Mouse (Mus musculus) adrenal gland, postnatal 25 days (tissue): ENCODE results near the gene Rinl. TPM values are rescaled to one million over a fixed set of nuclear protein-coding genes. Genes with fewer than 3 reads are reported as not detected.

Experiments used
- DNase-seq: peaks from one replicate; pipeline ENCODE4 v3.0.0; 2021; ENCODE audit warnings: mixed read lengths
- long read RNA-seq: library from polyadenylated mRNA; stranded (forward); transcript quantifications from one replicate; pipeline ENCODE4 v2.0.0, GENCODE M21; 2021
- total RNA-seq: library from RNA; stranded (reverse); gene quantifications from 2 replicates; pipeline ENCODE4 v1.2.3, GENCODE M21; 2021

Rinl gene
- total RNA-seq = 2.9 and 3.1 TPM in 2 replicates
- long read RNA-seq, partial matches to known transcripts = 2 of 5 reads
- long read RNA-seq, other reads (novel, unspliced or antisense) = 2 of 5 reads

DNA sequence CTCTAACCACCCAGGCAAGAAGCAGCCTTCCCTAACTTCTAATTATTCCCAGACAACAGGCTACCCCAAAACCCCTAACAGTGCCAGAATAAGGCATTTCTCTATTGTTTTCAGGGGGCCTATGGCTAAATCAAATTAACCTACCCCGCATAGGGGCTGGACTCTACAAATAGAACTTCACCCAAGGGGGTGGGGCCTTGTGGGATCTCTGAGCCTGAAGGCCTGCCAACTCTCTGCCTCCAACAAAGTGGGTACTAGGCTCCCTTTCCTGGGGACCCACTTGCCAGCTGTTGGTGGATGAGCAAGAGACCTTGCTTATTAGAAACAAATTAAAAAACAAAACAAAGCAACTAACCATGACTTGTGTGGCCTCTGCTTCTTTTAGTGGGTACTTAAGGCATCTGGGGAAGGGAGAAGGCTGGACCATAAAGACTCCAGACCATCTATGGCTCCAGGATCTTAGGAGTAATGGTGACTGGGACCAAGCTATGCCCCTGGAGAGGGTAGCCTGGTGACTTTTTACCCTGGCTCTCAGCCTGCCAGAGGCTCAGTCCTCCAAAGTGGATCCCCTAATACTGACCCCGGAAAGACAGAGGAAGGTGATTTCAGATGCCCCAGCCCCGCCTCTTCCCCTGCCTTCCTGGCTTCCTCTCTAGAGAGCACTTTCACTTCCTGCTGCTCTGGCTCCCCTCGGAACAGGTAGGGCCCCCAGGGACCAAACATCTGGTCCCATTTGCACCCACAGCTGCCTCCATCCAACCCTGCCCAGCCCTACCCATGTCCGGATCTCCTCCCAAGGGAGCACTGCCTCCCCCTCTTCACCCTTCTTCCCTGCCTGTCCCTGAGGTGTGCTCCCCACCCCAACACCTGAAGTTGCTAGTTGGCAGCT is at the start of gene Rinl:
Gene Rinl, plus strand, starts transcription at position 663 of the 889 bp plus-strand sequence.
- no peak for DNase-seq

GRCm38 (mm10) chr7:28739829-28740228 is 48.9 kb upstream of the Rinl start:
- DNase-seq = no peak

GRCm38 (mm10) chr7:28740949-28741348 is 47.8 kb upstream of the Rinl start:
- no peak for DNase-seq

- no peak for DNase-seq
These were observed 47.4 kb upstream of the Rinl start for GRCm38 (mm10) chr7:28741368-28741708.

GRCm38 (mm10) chr7:28741709-28742438 is 46.9 kb upstream of the Rinl start, which contains the start of the genes Mrps12 and Sars2:
Mrps12 (minus strand) TSS chr7:28741820.
Sars2 (plus strand) TSS chr7:28741992.
- DNase-seq = peak; percentile 94

- no peak for DNase-seq
These were observed 38.8 kb upstream of the Rinl start for GRCm38 (mm10) chr7:28749935-28750334.

- no peak for DNase-seq
These were observed 32.7 kb upstream of the Rinl start, which contains the start of gene Ccer2 for GRCm38 (mm10) chr7:28756079-28756478. Ccer2 (plus strand) TSS chr7:28756174.

DNA sequence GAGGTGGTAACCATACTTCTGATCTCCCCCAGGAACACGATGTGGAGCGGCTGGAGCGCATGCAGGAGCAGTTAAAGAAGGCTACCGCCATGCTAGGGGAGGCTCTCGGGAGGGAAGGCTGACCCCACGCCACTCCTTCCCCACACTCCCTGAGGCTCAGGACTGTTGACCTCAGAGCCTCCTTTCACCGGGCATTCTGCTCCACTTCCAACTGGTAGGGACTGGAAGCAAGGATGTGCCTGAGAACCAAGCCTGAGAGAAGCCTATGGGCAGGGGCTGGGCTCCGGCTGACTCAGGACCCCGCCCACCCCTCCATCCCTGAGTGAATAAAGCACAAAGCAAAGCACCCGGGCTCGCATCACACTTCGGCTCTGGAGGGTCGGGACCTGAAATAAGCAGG is 30.1 kb upstream of the Rinl start:
- DNase-seq = no peak

GRCm38 (mm10) chr7:28761907-28762306 is 26.9 kb upstream of the Rinl start:
- no peak for DNase-seq

GRCm38 (mm10) chr7:28765211-28765610 is 23.6 kb upstream of the Rinl start:
- DNase-seq = no peak

DNA sequence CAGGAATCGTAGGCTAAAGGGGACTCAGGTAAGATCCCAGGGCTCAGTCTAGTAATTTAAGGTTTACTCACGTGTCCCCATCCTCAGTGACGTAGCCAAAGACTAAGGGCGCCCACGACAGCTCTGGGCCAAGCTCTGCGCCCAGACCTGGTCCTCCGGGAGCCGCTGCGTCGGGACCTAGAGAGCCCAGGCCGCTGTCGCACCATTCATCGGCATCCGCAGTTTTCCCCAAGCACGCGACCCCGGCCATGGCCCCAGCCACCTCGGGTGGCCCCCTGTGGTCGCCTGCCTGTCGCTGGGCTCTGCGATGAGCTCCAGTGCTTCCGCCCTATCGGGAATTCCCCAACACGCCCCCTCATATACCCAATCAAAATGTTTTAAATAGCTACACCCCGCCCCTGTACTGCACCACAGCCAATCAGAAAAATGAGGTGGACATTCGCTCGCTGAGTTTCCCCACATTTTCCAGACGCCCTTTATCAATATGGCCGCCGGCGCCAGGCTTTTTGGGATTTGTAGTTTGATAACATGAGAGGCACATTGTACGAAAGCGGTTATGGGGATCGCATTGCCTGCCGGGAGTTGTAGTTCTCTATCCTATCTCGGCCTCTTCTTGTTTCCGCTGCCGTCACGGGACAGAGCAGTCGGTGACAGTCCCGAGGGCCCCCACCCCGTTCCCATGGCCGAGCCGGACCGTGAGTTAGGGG is 22.4 kb upstream of the Rinl start, which contains the start of gene Sirt2:
Gene Sirt2, plus strand, starts transcription at position 563 of the 707 bp plus-strand sequence.
- DNase-seq = peak; percentile 90

DNA sequence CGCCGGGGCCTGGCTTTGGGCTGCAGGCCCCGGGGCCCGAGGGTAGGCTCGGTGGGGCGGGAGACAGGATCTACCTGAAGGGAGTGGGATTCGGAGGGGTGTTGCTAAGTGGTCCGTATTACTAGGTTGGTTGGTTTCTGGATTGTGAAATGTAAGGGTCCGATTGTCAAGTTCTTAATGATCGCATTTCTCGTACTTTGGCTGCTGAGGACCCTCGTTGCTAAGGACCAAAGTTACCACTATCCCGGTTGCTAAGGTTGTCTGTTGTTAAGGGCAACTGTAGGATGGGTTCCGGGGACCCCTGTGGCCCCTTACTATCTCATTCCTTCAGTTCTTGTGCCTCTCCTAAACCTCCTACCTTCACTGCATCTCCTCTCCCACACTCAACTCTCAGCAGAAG is 21.9 kb upstream of the Rinl start:
- DNase-seq = no peak

GRCm38 (mm10) chr7:28767462-28767965 is 21.3 kb upstream of the Rinl start, which contains the start of gene Nfkbib:
Nfkbib (minus strand) TSS chr7:28767512.
- no peak for DNase-seq

- DNase-seq = no peak
These were observed 19.3 kb upstream of the Rinl start for GRCm38 (mm10) chr7:28769414-28769958.

DNA sequence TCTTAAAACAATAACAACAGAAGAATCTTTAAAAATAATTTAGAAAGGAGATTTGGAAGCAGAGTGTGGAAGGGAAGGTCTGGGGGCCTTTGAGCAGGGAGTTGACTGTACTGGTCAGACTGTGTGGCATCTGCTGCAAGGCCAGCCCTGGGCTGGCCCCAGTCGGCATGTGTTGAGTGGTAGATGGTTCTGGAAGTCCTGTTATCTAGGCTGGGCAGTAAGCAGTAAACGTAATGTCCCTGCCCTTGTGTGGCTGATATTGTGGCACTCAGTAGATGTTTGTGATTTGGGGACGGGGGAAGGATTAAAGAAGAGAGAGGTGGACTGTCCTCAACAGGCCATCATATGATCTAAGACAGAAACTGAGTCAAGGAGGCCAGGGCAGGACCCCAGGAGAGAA is 18.5 kb upstream of the Rinl start:
- DNase-seq = no peak

DNA sequence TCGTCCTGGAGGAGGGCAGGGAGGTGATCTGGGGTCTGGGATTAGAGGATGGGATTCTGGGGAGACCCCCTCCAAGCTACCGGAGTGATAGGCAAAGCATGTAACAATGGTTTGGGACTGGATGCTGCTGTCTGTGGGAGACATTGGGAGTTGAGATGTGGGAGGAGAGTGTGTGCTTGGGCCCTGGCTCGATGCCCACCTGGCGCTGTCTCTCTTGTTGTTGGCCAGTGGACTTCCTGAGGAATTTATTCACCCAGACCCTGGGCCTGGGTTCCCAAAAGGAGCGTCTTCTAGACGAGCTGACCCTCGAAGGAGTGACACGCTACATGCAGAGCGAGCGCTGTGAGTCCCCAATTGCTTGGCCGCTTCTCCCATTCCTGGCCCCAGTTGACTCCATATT is 16.9 kb upstream of the Rinl start:
- no peak for DNase-seq

- no peak for DNase-seq
These were observed 15.6 kb upstream of the Rinl start for GRCm38 (mm10) chr7:28773163-28773562.

DNA sequence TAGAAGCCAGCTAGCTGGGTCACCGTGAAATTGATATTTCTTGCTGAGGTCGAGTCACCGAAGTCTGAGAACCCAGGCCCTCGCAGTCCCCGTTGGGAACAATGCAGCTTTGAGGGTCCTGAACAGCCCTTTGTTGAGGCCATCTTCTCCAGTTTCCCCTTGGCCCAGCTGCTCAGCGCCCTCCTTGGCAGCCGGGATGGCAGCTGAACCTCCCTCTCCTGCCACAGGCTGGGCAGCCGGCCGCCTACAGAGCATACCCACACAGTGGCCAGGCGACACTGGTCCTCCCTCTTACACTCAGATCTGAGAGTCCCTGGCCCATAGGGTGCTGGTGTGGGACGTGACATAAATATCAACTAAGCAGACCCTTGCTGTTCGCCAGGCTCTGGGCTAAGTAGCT is 14.6 kb upstream of the Rinl start:
- DNase-seq = no peak

- DNase-seq = no peak
These were observed 13.6 kb upstream of the Rinl start for GRCm38 (mm10) chr7:28775129-28775528.

DNA sequence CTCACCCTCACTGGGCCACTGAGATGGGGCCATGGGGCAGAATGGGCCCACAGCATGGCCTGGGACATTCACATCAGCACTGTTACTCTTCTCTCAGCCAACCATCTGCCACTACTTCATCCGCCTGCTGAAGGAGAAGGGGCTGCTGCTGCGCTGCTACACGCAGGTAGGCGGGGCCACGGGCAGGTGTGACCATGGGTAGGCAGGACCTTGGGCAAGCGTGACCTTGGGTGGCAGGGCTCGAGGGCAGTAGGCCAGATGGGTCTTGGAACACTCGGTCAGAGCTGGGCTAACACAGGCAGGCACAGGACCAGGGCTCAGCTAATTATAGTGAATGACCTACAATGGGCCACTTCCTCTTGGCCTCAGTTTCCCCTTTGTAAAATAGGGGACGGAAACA is 9.9 kb upstream of the Rinl start:
- no peak for DNase-seq

- peak; percentile 85 for DNase-seq
These were observed 8.6 kb upstream of the Rinl start for GRCm38 (mm10) chr7:28780067-28780658.
